Mouse (Mus musculus): Measurements from ENCODE around the gene Tgfb1i1.

Tgfb1i1 gene

GRCm38 (mm10) chr7:128294785-128295184 is 48.2 kb downstream of the Tgfb1i1 start:
- DNase-seq = no peak

GRCm38 (mm10) chr7:128296514-128296913 is 49.9 kb downstream of the Tgfb1i1 start:
- no peak for DNase-seq

GRCm38 (mm10) chr7:128297291-128297616 is 50.6 kb downstream of the Tgfb1i1 start:
- DNase-seq = no peak

GRCm38 (mm10) chr7:128297617-128298480 is 51.2 kb downstream of the Tgfb1i1 start, which contains the start of gene BC017158:
Gene BC017158, minus strand, starts transcription at chr7:128298170.
- peak; percentile 73 to 82 for DNase-seq

- no peak for DNase-seq
Measured at GRCm38 (mm10) chr7:128298481-128299342, 52.1 kb downstream of the Tgfb1i1 start.

GRCm38 (mm10) chr7:128300952-128301351 is 54.3 kb downstream of the Tgfb1i1 start:
- DNase-seq = no peak

- no peak for DNase-seq
Measured at GRCm38 (mm10) chr7:128302151-128302550, 55.5 kb downstream of the Tgfb1i1 start.

GRCm38 (mm10) chr7:128304198-128304597 is 57.6 kb downstream of the Tgfb1i1 start:
- peak in 1 of 2 experiments; percentile 26 for DNase-seq

- DNase-seq = peak; percentile 66 to 68
Measured at GRCm38 (mm10) chr7:128304907-128305306, 58.3 kb downstream of the Tgfb1i1 start.

All from lung, postnatal 4 days (tissue).